Mouse (Mus musculus) stomach, embryonic 15.5 days (tissue): ENCODE data around the gene Acadm. TPM values are rescaled to one million over a fixed set of nuclear protein-coding genes. Genes with fewer than 3 reads are reported as not detected.

Experiments
- ATAC-seq: fragments of 200-750 bp; cut with Nextera tagmentation; 2 replicates; pipeline ENCODE4 v1.8.0; 2017; ENCODE audit warnings: low read depth, moderate number of reproducible peaks, moderate TSS enrichment; ENCODE audit not compliant: insufficient read depth, low FRiP score
- H3K27ac ChIP-seq: fragments of 300-500 bp; sonication (generic); 2 replicates; pipeline ENCODE4 v1.5.1; 2015; ENCODE audit warnings: mild to moderate bottlenecking, inconsistent platforms
- H3K27me3 ChIP-seq: fragments of 300-500 bp; sonication (generic); replicated peaks from 2 replicates; pipeline ENCODE4 v1.6.1; 2015; ENCODE audit warnings: inconsistent platforms
- H3K36me3 ChIP-seq: fragments of 300-500 bp; sonication (generic); 2 replicates; pipeline ENCODE4 v1.6.1; 2015; ENCODE audit warnings: inconsistent platforms
- H3K4me1 ChIP-seq: fragments of 300-500 bp; sonication (generic); 2 replicates; pipeline ENCODE4 v1.6.1; 2015; ENCODE audit warnings: inconsistent platforms
- H3K4me2 ChIP-seq: fragments of 300-500 bp; sonication (generic); 2 replicates; pipeline ENCODE4 v1.6.1; 2015; ENCODE audit warnings: mild to moderate bottlenecking, inconsistent platforms
- H3K4me3 ChIP-seq: fragments of 300-500 bp; sonication (generic); replicated peaks from 2 replicates; pipeline ENCODE4 v1.5.1; 2015; ENCODE audit warnings: inconsistent platforms
- H3K9ac ChIP-seq: fragments of 300-500 bp; sonication (generic); 2 replicates; pipeline ENCODE4 v1.6.1; 2015; ENCODE audit warnings: inconsistent platforms
- H3K9me3 ChIP-seq: fragments of 300-500 bp; sonication (generic); 2 replicates; pipeline ENCODE4 v1.6.1; 2016; ENCODE audit warnings: inconsistent platforms
- WGBS: fragments of 180-500 bp; shearing (Covaris S2); methylation state at CpG from one replicate; pipeline ENCODE4 v1.1.7; 2015; 5-methylcytosine and 5-hydroxymethylcytosine counted together
- polyA plus RNA-seq: library from polyadenylated mRNA; unstranded; fragments of >200 nt; fragmentation: Nextera tagmentation; extraction: Ambion mirVana; gene quantifications from 2 replicates; pipeline ENCODE4 v1.2.1, GENCODE M21; 2015

Gene Acadm
- 87.9 and 103 TPM in 2 replicates for polyA plus RNA-seq

DNA sequence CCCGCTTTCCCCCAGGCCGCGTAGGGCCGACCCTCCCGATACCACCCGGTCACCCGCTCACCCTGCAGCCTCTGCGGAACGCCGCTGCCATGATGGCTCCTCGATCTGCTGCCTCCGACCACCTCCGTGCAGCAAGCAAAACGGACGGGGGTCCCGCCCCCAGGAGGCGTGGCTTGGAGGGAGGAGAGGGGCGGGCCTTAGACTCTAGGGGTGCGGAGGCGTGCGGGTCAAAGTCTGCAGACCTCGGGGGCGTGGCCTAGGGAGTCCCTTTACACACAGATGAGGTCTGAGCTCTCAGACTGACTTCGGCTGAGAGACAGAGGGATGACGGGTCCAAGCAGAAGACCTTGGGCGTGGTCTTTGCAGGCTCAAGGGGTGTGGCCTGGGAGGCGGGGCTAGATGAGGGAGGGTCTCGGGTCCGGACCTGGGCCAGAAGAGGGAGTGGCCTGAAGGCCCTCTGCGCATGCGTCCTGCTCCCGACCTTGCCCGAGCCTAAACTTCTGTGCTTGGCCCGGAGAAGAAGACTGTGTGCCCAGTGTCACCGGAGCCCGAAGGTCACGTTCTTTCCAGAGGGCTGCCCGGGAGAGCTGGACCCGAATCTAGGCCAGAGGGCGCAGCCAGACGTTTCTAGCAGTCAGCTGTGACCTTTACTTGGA lies at the start of gene Acadm:
Gene Acadm (minus strand): TSS at position 298 of the 656 bp plus-strand sequence.
- H3K9ac ChIP-seq, result peak within 1 kb of the TSS; percentile 74
- under 1% methylated on average over 41 of the region's 41 CpGs for WGBS

DNA sequence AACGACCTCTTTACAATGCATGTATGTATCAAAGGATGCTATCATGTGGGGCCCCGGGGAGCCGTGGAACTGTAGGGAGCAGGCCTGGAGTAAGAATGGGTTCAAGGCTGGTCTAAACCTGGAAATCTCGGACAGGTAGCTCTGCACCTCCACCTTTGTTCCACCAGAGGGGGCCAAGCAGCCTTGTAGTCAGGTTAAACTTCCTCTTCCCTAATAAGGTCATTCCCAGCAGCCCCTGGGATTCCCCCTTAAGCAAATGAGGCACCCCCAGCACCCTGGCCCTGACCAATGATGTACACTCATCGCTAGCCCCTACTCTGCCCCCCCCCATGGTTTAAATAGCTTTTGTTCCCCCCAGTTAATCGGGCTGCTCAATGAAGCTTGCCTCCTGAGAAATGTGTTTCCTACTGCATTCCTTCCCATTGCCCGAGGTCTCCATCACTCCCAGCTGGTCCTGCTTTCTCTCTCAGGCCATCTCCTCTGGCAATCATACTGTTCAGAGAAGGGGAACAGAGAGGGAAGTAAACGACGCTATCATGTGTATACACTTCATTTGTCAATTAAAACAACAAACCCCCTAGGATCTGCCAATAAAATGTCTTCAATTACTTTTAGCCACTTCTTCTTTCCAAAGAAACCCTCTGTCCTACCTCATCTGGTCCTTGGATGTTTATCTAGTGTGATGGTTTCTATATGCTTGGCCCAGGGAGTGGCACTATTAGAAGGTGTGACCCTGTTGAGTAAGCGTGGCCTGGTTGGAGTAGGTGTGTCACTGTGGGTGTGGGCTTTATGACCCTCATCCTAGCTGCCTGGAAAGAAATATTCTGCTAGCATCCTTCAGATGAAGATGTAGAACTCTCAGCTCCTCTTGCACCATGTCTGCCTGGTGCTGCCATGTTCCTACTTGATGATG lies 40.3 kb upstream of the Acadm start:
- Histone ChIP-seq H3K36me3 (no peaks in the 10 kb centered on the region), H3K9me3 (no peaks in the 10 kb centered on the region), H3K4me3 (no peak overlapping the region), H3K4me1 (no peaks in the 10 kb centered on the region), H3K27ac (no peak overlapping the region), H3K9ac (no peak overlapping the region), H3K4me2 (no peak overlapping the region), H3K27me3 (no peaks in the 10 kb centered on the region)
- ATAC-seq, result peak; percentile 14; the same call in 1 of the 2 replicates
- 56% methylated on average over 10 of the region's 10 CpGs for WGBS

More for the DNA sequence above, at the start of gene Acadm:
- Histone ChIP-seq H3K36me3 (peaks cover 5% of the 10 kb centered on the region; the same call in 1 of the 2 replicates), H3K4me1 (peaks cover 9% of the 10 kb centered on the region), H3K4me3 (peak within 1 kb of the TSS; percentile 74), H3K27ac (peak within 1 kb of the TSS; percentile 90), H3K9me3 (no peaks in the 10 kb centered on the region), H3K4me2 (peak within 1 kb of the TSS; percentile 72), H3K27me3 (no peaks in the 10 kb centered on the region)
- ATAC-seq, result peak; percentile 99

DNA sequence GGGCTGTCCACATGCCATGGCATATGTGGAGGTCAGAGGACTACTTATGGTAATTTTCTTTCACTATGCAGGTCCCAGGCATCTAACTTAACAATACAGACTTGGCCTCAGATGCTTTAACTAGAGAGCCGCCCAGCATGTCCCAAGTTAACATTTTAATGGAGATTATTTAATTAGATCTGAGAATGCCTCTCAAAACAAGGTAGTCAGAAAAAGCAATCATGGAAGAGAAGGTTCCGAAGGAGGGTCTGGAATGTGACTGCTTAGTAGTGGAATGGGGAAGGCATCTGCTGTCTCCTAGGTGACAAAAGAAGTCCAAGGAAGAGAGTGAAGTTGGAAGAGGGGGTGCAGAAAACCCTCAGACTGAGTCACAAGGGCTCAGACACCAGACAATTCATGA lies 36.2 kb upstream of the Acadm start:
- Histone ChIP-seq H3K27me3 (no peaks in the 10 kb centered on the region), H3K9me3 (no peaks in the 10 kb centered on the region), H3K27ac (no peak overlapping the region), H3K4me2 (no peak overlapping the region), H3K9ac (no peak overlapping the region), H3K36me3 (no peaks in the 10 kb centered on the region), H3K4me1 (no peaks in the 10 kb centered on the region), H3K4me3 (no peak overlapping the region)
- no peak for ATAC-seq
- 75% methylated on average over 2 of the region's 2 CpGs for WGBS

DNA sequence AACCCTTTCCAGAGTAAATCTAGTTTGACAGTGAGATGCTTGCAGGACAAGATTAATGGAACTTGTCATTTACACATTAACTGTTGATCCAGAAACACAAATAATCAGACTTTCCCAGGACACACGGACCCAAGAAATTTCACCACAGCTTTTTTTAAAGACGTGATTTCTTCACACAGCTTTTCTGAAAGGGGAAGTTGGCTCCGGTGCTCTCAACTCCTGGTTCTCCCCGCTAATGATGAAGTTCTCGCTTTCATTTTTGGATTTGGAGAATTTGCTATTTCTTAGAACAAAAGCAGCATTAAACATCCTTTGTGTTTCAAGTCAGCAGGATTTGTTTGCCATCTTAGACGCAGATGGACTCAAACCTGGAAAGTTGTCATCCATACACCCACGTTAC lies 31.4 kb upstream of the Acadm start:
- Histone ChIP-seq H3K4me2 (no peak overlapping the region), H3K9ac (no peak overlapping the region), H3K9me3 (no peaks in the 10 kb centered on the region), H3K4me1 (0 out of 2 replicates have a peak, but pooled peaks cover 10% of the 10 kb centered on the region), H3K4me3 (no peak overlapping the region), H3K36me3 (no peaks in the 10 kb centered on the region), H3K27me3 (peaks cover 21% of the 10 kb centered on the region), H3K27ac (no peak overlapping the region)
- ATAC-seq, result no peak
- 75% methylated on average over 7 of the region's 7 CpGs for WGBS

DNA sequence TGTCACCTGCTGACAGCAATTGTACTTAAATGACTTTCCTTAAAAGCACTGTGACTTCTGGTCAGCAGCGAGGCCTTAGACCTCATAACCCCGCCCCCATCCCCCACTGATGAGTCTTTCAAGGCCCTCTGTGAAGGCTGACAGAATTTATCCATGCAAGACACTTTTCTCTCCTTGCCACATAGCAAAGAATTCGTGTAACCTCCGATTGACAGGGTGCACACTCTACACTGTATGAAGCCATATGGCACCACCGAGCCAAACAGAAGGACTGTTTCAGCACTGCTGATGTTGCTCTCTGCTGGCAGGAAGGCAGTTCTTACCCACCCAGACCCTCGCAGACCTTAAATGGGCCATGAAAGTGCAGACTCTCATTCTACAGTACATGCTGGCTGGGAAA lies 30.6 kb upstream of the Acadm start:
- no peak overlapping the region for H3K4me3 ChIP-seq
- 0 out of 2 replicates have a peak, but pooled peaks cover 10% of the 10 kb centered on the region for H3K4me1 ChIP-seq
- H3K27me3 ChIP-seq, result peaks cover 21% of the 10 kb centered on the region
- no peak overlapping the region for H3K9ac ChIP-seq
- WGBS, result 16% methylated on average over 6 of the region's 6 CpGs
- no peak overlapping the region for H3K27ac ChIP-seq
- no peaks in the 10 kb centered on the region for H3K36me3 ChIP-seq
- no peak overlapping the region for H3K4me2 ChIP-seq
- H3K9me3 ChIP-seq, result no peaks in the 10 kb centered on the region
- no peak for ATAC-seq

DNA sequence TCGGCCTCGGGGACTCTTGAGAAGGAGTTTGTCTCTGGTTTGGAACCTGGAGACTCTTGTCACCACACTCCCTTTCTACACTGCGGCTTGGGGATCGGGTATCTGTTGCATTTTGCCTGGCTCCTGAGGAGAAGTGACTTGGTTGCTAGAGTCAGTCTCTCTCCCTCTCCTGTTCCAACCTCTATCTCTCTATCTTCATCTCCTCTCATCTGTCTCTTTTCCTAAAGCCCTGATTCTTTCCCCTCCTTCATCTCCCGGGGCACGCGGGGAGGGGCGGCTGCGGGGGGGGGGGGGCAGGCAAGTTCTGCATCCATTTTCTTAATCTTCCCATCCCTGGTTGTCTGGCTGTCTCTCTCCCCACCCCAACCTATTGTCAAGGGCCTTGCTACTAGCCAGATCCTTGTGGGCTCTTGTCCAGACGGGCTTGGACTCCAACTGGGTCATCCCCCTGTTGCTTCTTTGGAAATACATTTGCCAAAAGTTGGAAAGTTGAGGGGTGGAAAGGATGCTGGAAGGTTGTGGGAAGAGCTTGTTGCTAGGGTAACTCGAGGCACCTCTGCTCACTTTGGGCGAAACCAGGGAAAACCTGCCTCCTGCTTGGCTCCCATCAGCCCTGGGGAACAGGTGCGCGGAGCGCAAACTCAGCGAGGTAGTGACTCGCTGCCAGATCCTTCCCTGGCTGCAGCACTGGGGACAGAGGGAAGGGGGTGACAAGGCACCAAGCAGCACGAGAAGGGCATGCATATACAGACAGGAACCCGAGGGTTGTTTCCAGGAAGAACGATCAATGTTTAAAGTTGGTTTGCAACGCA lies 29.7 kb upstream of the Acadm start:
- peak overlapping the region; percentile 95 for H3K4me2 ChIP-seq
- WGBS, result 9% methylated on average over 21 of the region's 21 CpGs
- 0 out of 2 replicates have a peak overlapping the region, but pooled peaks have one; percentile 19 for H3K9ac ChIP-seq
- H3K9me3 ChIP-seq, result no peaks in the 10 kb centered on the region
- H3K36me3 ChIP-seq, result no peaks in the 10 kb centered on the region
- 0 out of 2 replicates have a peak, but pooled peaks cover 10% of the 10 kb centered on the region for H3K4me1 ChIP-seq
- H3K27me3 ChIP-seq, result peaks cover 21% of the 10 kb centered on the region
- no peak for ATAC-seq
- peak overlapping the region; percentile 54 for H3K4me3 ChIP-seq
- no peak overlapping the region for H3K27ac ChIP-seq

DNA sequence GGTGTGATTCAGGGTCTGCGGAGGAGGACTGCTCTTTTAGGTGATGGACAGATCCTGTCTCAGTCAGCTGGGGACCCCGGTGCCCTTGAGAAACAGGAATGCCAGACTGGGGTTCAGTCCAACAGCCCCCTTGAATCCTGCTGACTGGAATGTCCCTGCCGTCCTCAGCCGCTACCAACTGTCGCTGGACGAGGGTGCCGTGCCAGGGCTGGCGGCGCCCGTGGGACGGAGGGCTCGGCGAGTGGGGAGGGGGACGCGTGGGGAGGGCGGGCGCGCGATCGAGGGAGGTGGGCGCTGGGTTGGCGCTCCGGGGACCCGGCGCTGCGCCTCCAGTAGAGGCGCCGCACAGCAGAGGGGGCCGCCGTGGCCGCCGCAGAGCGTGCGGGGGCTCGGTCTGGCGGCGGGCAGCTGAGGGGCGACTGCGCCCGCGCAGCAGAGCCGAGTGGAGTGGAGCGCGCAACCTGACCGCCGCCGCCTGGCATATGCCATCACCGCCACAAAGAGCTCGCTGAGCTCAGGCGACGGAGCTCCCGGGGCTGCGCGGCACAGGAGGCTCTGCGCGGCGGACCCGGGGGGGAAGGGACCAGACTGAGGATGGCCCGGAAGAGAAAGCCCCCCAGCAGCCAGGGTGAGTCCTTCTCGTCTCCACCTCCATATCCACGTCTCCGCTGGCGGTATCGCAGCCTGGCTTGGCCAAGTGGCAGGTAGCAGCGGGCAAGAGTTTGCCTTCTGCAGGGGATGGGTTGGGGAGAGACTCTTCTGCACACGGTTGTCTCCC lies 28.9 kb upstream of the Acadm start, which contains the start of gene Slc44a5:
Gene Slc44a5 (plus strand): TSS at position 266 of the 778 bp plus-strand sequence.
- Histone ChIP-seq H3K4me2 (peak within 1 kb of the TSS; percentile 95), H3K9me3 (no peaks in the 10 kb centered on the region), H3K9ac (0 out of 2 replicates have a peak within 1 kb of the TSS, but pooled peaks have one; percentile 19), H3K4me1 (0 out of 2 replicates have a peak, but pooled peaks cover 10% of the 10 kb centered on the region), H3K27me3 (peaks cover 21% of the 10 kb centered on the region), H3K36me3 (no peaks in the 10 kb centered on the region), H3K27ac (no peak within 1 kb of the TSS), H3K4me3 (peak within 1 kb of the TSS; percentile 54)
- WGBS, result 1% methylated on average over 60 of the region's 66 CpGs
- ATAC-seq, result no peak; the same call in 1 of the 2 replicates

DNA sequence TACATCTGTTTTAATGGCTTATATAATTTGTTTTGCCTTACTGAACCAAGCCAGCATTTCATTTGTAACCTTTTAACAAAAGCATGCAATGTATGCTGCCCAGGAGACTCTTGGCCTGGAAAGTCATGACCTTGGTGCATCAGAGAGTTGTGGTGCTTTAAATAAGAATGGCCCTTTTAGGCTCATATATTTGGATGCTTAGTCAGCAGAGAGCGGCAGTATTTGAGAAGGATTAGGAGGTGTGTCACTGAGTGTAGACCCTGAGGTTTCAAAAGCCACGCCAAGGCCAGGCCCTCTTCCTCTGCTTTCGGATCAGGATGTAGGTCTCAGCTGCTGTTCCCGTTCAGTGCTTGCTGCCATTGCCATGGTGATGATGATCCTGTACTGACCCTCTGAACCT lies 25.0 kb upstream of the Acadm start:
- peaks cover 16% of the 10 kb centered on the region for H3K27me3 ChIP-seq
- H3K4me3 ChIP-seq, result no peak overlapping the region
- H3K9me3 ChIP-seq, result no peaks in the 10 kb centered on the region
- no peaks in the 10 kb centered on the region for H3K36me3 ChIP-seq
- no peak overlapping the region for H3K9ac ChIP-seq
- no peak overlapping the region for H3K4me2 ChIP-seq
- 82% methylated on average over 4 of the region's 4 CpGs for WGBS
- no peak for ATAC-seq
- 0 out of 2 replicates have a peak, but pooled peaks cover 10% of the 10 kb centered on the region for H3K4me1 ChIP-seq
- no peak overlapping the region for H3K27ac ChIP-seq

DNA sequence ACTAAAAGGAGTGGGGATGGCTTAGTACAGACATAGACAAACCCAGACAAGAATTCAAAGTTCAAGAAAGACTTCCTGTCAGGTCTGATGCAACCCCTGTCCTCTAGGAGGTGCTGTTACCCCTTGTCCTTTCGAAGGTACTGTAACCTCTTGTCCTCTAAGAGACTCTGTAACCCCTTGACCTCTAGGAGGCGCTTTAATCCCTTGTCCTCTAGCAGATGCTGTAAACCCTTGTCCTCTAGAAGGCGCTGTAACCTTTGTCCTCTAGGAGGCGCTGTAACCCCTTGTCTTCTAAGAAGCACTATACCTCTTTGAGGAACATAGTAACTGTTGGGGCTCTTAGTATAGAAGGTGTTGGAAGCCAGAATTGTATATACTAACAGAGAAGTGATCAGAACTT lies 24.1 kb upstream of the Acadm start:
- WGBS, result 53% methylated on average over 4 of the region's 4 CpGs

DNA sequence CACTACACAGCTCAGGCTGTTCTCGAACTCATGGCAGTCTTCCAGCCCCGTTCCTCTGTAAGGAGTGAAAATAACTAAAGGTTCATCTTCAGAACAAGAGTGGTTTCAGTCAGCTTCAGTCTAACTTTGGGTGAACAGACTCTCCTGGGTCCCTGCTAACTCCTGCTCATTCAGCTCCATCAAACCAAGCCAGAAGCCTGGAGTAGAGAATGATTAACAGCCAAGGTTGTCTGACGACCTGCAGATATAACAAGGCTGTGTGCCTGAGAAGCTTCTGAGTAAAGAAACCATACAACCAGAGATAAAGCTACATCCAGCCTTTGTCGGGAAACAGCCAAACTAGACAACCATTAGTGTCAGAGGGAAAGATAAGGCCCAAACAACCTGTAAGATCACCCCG lies 23.0 kb upstream of the Acadm start:
- no peak overlapping the region for H3K4me2 ChIP-seq
- H3K4me3 ChIP-seq, result no peak overlapping the region
- no peak overlapping the region for H3K9ac ChIP-seq
- no peak for ATAC-seq
- H3K27me3 ChIP-seq, result no peaks in the 10 kb centered on the region
- H3K9me3 ChIP-seq, result no peaks in the 10 kb centered on the region
- H3K4me1 ChIP-seq, result no peaks in the 10 kb centered on the region
- no peaks in the 10 kb centered on the region for H3K36me3 ChIP-seq
- 62% methylated on average over 5 of the region's 5 CpGs for WGBS
- H3K27ac ChIP-seq, result no peak overlapping the region

More for the DNA sequence above, 24.1 kb upstream of the Acadm start:
- Histone ChIP-seq H3K36me3 (no peaks in the 10 kb centered on the region), H3K27ac (no peak overlapping the region), H3K4me2 (no peak overlapping the region), H3K27me3 (peaks cover 8% of the 10 kb centered on the region), H3K9ac (no peak overlapping the region), H3K9me3 (no peaks in the 10 kb centered on the region), H3K4me1 (0 out of 2 replicates have a peak, but pooled peaks cover 5% of the 10 kb centered on the region), H3K4me3 (no peak overlapping the region)
- ATAC-seq, result no peak
